Mouse (Mus musculus): Measurements from ENCODE around the gene Srsf1.

The Srsf1 gene

GRCm38 (mm10) chr11:88046944-88047794 lies at the start of gene Srsf1:
Srsf1 (plus strand) TSS chr11:88047373.
- peak; percentile 100 for DNase-seq

GRCm38 (mm10) chr11:87999751-88000150 lies 47.4 kb upstream of the Srsf1 start:
- DNase-seq = no peak

- no peak for DNase-seq
Observed at GRCm38 (mm10) chr11:88002738-88003137, 44.4 kb upstream of the Srsf1 start.

GRCm38 (mm10) chr11:88004123-88004522 lies 43.0 kb upstream of the Srsf1 start:
- no peak for DNase-seq

- no peak for DNase-seq
Observed at GRCm38 (mm10) chr11:88008641-88009040, 38.5 kb upstream of the Srsf1 start.

GRCm38 (mm10) chr11:88009542-88010190 lies 37.5 kb upstream of the Srsf1 start:
- DNase-seq = peak; percentile 53

- no peak for DNase-seq
Observed at GRCm38 (mm10) chr11:88011208-88011913, 35.8 kb upstream of the Srsf1 start.

GRCm38 (mm10) chr11:88011914-88012419 lies 35.2 kb upstream of the Srsf1 start:
- DNase-seq = no peak

GRCm38 (mm10) chr11:88012621-88013244 lies 34.4 kb upstream of the Srsf1 start:
- no peak for DNase-seq

GRCm38 (mm10) chr11:88013632-88014031 lies 33.5 kb upstream of the Srsf1 start:
- no peak for DNase-seq

- DNase-seq = no peak
Observed at GRCm38 (mm10) chr11:88015161-88015560, 32.0 kb upstream of the Srsf1 start.

- DNase-seq = no peak
Observed at GRCm38 (mm10) chr11:88015795-88016194, 31.4 kb upstream of the Srsf1 start.

GRCm38 (mm10) chr11:88023933-88024332 lies 23.2 kb upstream of the Srsf1 start:
- no peak for DNase-seq

- peak; percentile 41 for DNase-seq
Observed at GRCm38 (mm10) chr11:88027391-88028035, 19.7 kb upstream of the Srsf1 start.

- peak; percentile 23 for DNase-seq
Observed at GRCm38 (mm10) chr11:88028193-88028684, 18.9 kb upstream of the Srsf1 start.

GRCm38 (mm10) chr11:88030219-88030618 lies 17.0 kb upstream of the Srsf1 start:
- no peak for DNase-seq

- no peak for DNase-seq
Observed at GRCm38 (mm10) chr11:88030836-88031235, 16.3 kb upstream of the Srsf1 start.

GRCm38 (mm10) chr11:88031753-88032152 lies 15.4 kb upstream of the Srsf1 start:
- no peak for DNase-seq

- DNase-seq = no peak
Observed at GRCm38 (mm10) chr11:88035970-88036369, 11.2 kb upstream of the Srsf1 start.

- no peak for DNase-seq
Observed at GRCm38 (mm10) chr11:88036761-88037251, 10.4 kb upstream of the Srsf1 start.

GRCm38 (mm10) chr11:88037386-88037785 lies 9.8 kb upstream of the Srsf1 start:
- DNase-seq = no peak

GRCm38 (mm10) chr11:88039066-88039465 lies 8.1 kb upstream of the Srsf1 start:
- no peak for DNase-seq
